Mouse (Mus musculus) heart, adult 9 months (tissue): ENCODE measurements around the gene H2al1n.
"Not testable (repeated sequence)": the region's sequence is repeated elsewhere in the genome, so short reads cannot be mapped to it uniquely, and the experiment has no call there.

Experiments
- DNase-seq, 2 experiments: peaks; one replicate each; pipeline ENCODE4 v3.0.0; 2022; ENCODE audit warnings: low spot score in 2 of 2

H2al1n gene

DNA sequence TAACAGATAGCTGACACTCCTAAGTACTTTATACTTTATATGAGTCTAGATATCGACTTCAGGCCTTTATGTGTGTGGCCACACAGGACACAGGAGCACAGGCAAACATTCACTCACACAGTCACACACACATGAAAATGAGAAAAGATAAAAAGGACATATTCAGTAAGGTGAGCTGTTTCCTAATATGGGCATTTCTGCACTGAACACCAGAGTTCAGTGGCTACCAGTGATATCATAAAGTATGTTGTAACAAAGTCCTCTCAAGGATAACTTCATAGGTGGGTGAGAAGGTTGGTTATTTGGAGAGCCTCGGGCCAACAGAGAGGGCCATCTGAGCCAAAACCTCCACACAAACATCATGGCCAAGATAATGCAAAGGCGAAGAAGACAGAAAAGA, at the start of gene H2al1n:
Gene H2al1n, plus strand, starts transcription at position 301 of the 400 bp plus-strand sequence.
- not testable (repeated sequence) for DNase-seq

GRCm38 (mm10) chrX:14199284-14199683, 11.7 kb upstream of the H2al1n start:
- no peak for DNase-seq

- DNase-seq = no peak
Measured at GRCm38 (mm10) chrX:14206112-14206875, 4.7 kb upstream of the H2al1n start.

GRCm38 (mm10) chrX:14229218-14229617, 18.3 kb downstream of the H2al1n start:
- no peak for DNase-seq

DNA sequence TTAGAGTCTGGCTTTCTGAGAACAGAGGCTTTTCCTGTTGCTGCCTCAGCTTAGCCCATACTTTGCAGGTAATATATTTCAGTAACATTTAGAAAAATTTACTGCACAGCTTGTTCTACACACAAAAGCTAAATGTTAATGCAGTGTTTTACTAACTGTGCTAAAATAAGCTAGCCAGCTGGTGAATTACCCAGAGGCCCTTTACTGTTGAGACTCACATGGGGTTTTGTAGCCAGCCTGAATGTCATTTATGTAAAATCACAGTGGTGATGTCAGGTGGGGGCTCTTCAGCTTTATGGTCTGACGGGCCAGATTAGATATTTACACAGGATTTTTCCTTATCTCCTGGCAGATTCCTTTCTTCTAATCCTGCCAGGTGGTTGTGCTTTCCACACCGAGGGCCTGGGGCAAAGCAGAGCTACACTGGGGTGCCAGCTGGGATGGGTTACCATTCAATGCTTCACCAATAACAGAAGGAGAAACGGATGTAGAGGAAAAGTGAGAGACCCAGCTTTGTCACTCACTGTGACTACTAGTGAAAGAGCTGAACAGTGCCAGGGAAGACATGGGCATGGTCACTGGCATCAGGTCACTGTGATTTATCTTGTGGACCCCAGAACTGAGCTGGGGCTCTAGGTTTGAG, 48.8 kb downstream of the H2al1n start:
- DNase-seq = no peak
